ENCODE assay signal across 8 mouse cellular contexts in genomic region chr4:120986446-120986845, GRCm38 (mm10). TPM values are rescaled to one million over a fixed set of nuclear protein-coding genes. Genes with fewer than 3 reads are reported as not detected.
A peak's percentile ranks its signal among the peaks of the same experiment; 100 is the strongest.
DNase-seq lines count a peak whose midpoint lies in the region; ATAC-seq and TF ChIP-seq lines count a peak whose summit lies in the region.

No protein-coding gene starts in this region.

- H3K4me3 ChIP-seq in layer of hippocampus, adult 2 months, result no peak overlapping the region
- no peak overlapping the region for H3K4me3 ChIP-seq in hindbrain, embryonic 13.5 days
- H3K4me3 ChIP-seq in liver, embryonic 12.5 days, result no peak overlapping the region
- H3K4me3 ChIP-seq in neural tube, embryonic 12.5 days, result no peak overlapping the region

- 0 out of 2 replicates have a peak, but pooled peaks have one; percentile 49 for ATAC-seq in hindbrain, embryonic 13.5 days (ENCODE audit: low FRiP score)
- ATAC-seq in liver, embryonic 12.5 days, result 0 out of 2 replicates have a peak, but pooled peaks have one; percentile 50
- peak; percentile 63; the same call in 1 of the 2 replicates for ATAC-seq in neural tube, embryonic 12.5 days (ENCODE audit: low FRiP score, low read depth)

- no peaks in the 10 kb centered on the region for H3K27me3 ChIP-seq in hindbrain, embryonic 13.5 days
- no peaks in the 10 kb centered on the region for H3K27me3 ChIP-seq in liver, embryonic 12.5 days (replicated peaks)
- no peaks in the 10 kb centered on the region for H3K27me3 ChIP-seq in neural tube, embryonic 12.5 days (replicated peaks)

- no peaks in the 10 kb centered on the region for H3K9me3 ChIP-seq in hindbrain, embryonic 13.5 days
- peaks cover 9% of the 10 kb centered on the region; the same call in 1 of the 2 replicates for H3K9me3 ChIP-seq in liver, embryonic 12.5 days (replicated peaks)
- 0 out of 2 replicates have a peak, but pooled peaks cover 4% of the 10 kb centered on the region for H3K9me3 ChIP-seq in neural tube, embryonic 12.5 days

- H3K36me3 ChIP-seq in hindbrain, embryonic 13.5 days, result peaks cover 21% of the 10 kb centered on the region
- peaks cover 69% of the 10 kb centered on the region for H3K36me3 ChIP-seq in liver, embryonic 12.5 days
- H3K36me3 ChIP-seq in neural tube, embryonic 12.5 days, result peaks cover 12% of the 10 kb centered on the region

- 29% methylated on average over 6 of the region's 6 CpGs for WGBS in hindbrain, embryonic 13.5 days
- WGBS in liver, embryonic 12.5 days (ENCODE audit: insufficient replicate concordance), result 18% methylated on average over 6 of the region's 6 CpGs
- WGBS in neural tube, embryonic 12.5 days, result 36% methylated on average over 6 of the region's 6 CpGs

- no peak overlapping the region for H3K4me2 ChIP-seq in hindbrain, embryonic 13.5 days
- no peak overlapping the region for H3K4me2 ChIP-seq in liver, embryonic 12.5 days
- no peak overlapping the region for H3K4me2 ChIP-seq in neural tube, embryonic 12.5 days (replicated peaks)

- peak; percentile 98 for TF ChIP-seq CTCF in layer of hippocampus, adult 2 months (conservative IDR thresholded peaks at IDR 0.05)

- no peaks in the 10 kb centered on the region for H3K4me1 ChIP-seq in hindbrain, embryonic 13.5 days (replicated peaks)
- H3K4me1 ChIP-seq in liver, embryonic 12.5 days, result peaks cover 15% of the 10 kb centered on the region
- no peaks in the 10 kb centered on the region for H3K4me1 ChIP-seq in neural tube, embryonic 12.5 days

- peak; percentile 44 to 55 for DNase-seq in layer of hippocampus, adult 2 months (ENCODE audit: low spot score in 2 of 2)
- DNase-seq in layer of hippocampus, adult 9-11 months, result no peak
- DNase-seq in NIH3T3 (ENCODE audit: low read depth), result peak; percentile 75
- DNase-seq in cerebellum, postnatal 10 days, result peak; percentile 65 to 75
- peak; percentile 74 for DNase-seq in thymus, postnatal 4 days

- no peak overlapping the region; the same call in 1 of the 2 replicates for H3K27ac ChIP-seq in layer of hippocampus, adult 2 months
- no peak overlapping the region for H3K27ac ChIP-seq in hindbrain, embryonic 13.5 days
- H3K27ac ChIP-seq in liver, embryonic 12.5 days, result no peak overlapping the region
- no peak overlapping the region for H3K27ac ChIP-seq in neural tube, embryonic 12.5 days

- H3K9ac ChIP-seq in hindbrain, embryonic 13.5 days, result no peak overlapping the region
- H3K9ac ChIP-seq in liver, embryonic 12.5 days, result no peak overlapping the region
- H3K9ac ChIP-seq in neural tube, embryonic 12.5 days, result no peak overlapping the region

RNA-seq across cellular contexts. Expression of gene Smap2, which starts 30.6 kb away (rescaled TPM):
- total RNA-seq in layer of hippocampus, adult 2 months (2021), result 100 to 1,000 TPM; 152 to 166 TPM
- 36.7 and 36.8 TPM in 2 replicates for polyA plus RNA-seq in hindbrain, embryonic 13.5 days (2015; fragmentation: Nextera tagmentation; extraction: Ambion mirVana)
- 45.5 and 46.9 TPM in 2 replicates for polyA plus RNA-seq in liver, embryonic 12.5 days (2016; fragmentation: Nextera tagmentation; extraction: Ambion mirVana)
- 39.0 and 44.5 TPM in 2 replicates for polyA plus RNA-seq in neural tube, embryonic 12.5 days (2016; fragmentation: Nextera tagmentation; extraction: Ambion mirVana)

RNA-seq across cellular contexts. Expression of gene Zfp69, which starts 34.9 kb away (rescaled TPM):
- total RNA-seq in layer of hippocampus, adult 2 months (2021), result 1 to 10 TPM; 1.5 to 1.7 TPM
- polyA plus RNA-seq in hindbrain, embryonic 13.5 days (2015; fragmentation: Nextera tagmentation; extraction: Ambion mirVana), result 9.1 and 9.8 TPM in 2 replicates
- polyA plus RNA-seq in liver, embryonic 12.5 days (2016; fragmentation: Nextera tagmentation; extraction: Ambion mirVana), result 3.1 and 3.5 TPM in 2 replicates
- 10.8 and 11.7 TPM in 2 replicates for polyA plus RNA-seq in neural tube, embryonic 12.5 days (2016; fragmentation: Nextera tagmentation; extraction: Ambion mirVana)

RNA-seq across cellular contexts. Expression of gene Col9a2, which starts 52.7 kb away (rescaled TPM):
- 1 to 10 TPM; 2.8 to 5.0 TPM for total RNA-seq in layer of hippocampus, adult 2 months (2021)
- polyA plus RNA-seq in hindbrain, embryonic 13.5 days (2015; fragmentation: Nextera tagmentation; extraction: Ambion mirVana), result 12.9 and 14.4 TPM in 2 replicates
- 2.7 and 3.7 TPM in 2 replicates for polyA plus RNA-seq in liver, embryonic 12.5 days (2016; fragmentation: Nextera tagmentation; extraction: Ambion mirVana)
- polyA plus RNA-seq in neural tube, embryonic 12.5 days (2016; fragmentation: Nextera tagmentation; extraction: Ambion mirVana), result 18.0 and 22.9 TPM in 2 replicates
